Mouse (Mus musculus): ENCODE results near the gene Zfp566. TPM values are rescaled to one million over a fixed set of nuclear protein-coding genes. Genes with fewer than 3 reads are reported as not detected.
A peak's percentile ranks its signal among the peaks of the same experiment; 100 is the strongest.
"Not testable (repeated sequence)": the region's sequence is repeated elsewhere in the genome, so short reads cannot be mapped to it uniquely, and the experiment has no call there.

The Zfp566 gene
- 5.5 and 6.1 TPM in 2 replicates for polyA plus RNA-seq (2012; rRNA removed)

- Histone ChIP-seq H3K4me1 (ENCODE audit: control insufficient read depth, insufficient read depth, low read length) (peaks cover 5% of the 10 kb centered on the region; the same call in 1 of the 2 replicates), H3K27me3 (ENCODE audit: control insufficient read depth, insufficient read depth, low read length) (no peaks in the 10 kb centered on the region), H3K27ac (ENCODE audit: insufficient read depth, low read length) (peak within 1 kb of the TSS; percentile 64), H3K4me3 (replicated peaks; ENCODE audit: insufficient read depth, low read depth, low read length) (peak within 1 kb of the TSS; percentile 78)
- under 1% methylated on average over 40 of the region's 40 CpGs for WGBS
- peak; percentile 97 to 98 for DNase-seq
- TF ChIP-seq POLR2A (IDR thresholded peaks at IDR 0.05; ENCODE audit: borderline replicate concordance, insufficient read depth, low read length), result peak; percentile 68; the same call in 1 of the 2 replicates
- no peak for TF ChIP-seq CTCF (IDR thresholded peaks at IDR 0.05; ENCODE audit: borderline replicate concordance, insufficient read depth, low read depth, low read length)
These were observed at the start of gene Zfp566, which contains the start of gene Gm26920 for GRCm38 (mm10) chr7:30090092-30090969. TSS of gene Zfp566 (minus strand) at chr7:30090527. TSS of gene Gm26920 (minus strand) at chr7:30090410.

- no peak overlapping the region for H3K4me3 ChIP-seq (replicated peaks; ENCODE audit: insufficient read depth, low read depth, low read length)
- WGBS, result 63% methylated on average over 10 of the region's 10 CpGs
- peak; percentile 32 to 34 for DNase-seq
These were observed 46.5 kb upstream of the Zfp566 start for GRCm38 (mm10) chr7:30136826-30137225.

GRCm38 (mm10) chr7:30132396-30132795 lies 42.1 kb upstream of the Zfp566 start:
- H3K4me3 ChIP-seq (replicated peaks; ENCODE audit: insufficient read depth, low read depth, low read length), result no peak overlapping the region
- H3K27me3 ChIP-seq (ENCODE audit: control insufficient read depth, insufficient read depth, low read length), result no peaks in the 10 kb centered on the region
- no peaks in the 10 kb centered on the region for H3K4me1 ChIP-seq (ENCODE audit: control insufficient read depth, insufficient read depth, low read length)
- DNase-seq, result no peak
- TF ChIP-seq POLR2A (IDR thresholded peaks at IDR 0.05; ENCODE audit: borderline replicate concordance, insufficient read depth, low read length), result no peak
- no peak overlapping the region for H3K27ac ChIP-seq (ENCODE audit: insufficient read depth, low read length)
- 92% methylated on average over 4 of the region's 4 CpGs for WGBS

More at GRCm38 (mm10) chr7:30136826-30137225, 46.5 kb upstream of the Zfp566 start:
- no peaks in the 10 kb centered on the region for H3K27me3 ChIP-seq (ENCODE audit: control insufficient read depth, insufficient read depth, low read length)
- no peaks in the 10 kb centered on the region for H3K4me1 ChIP-seq (ENCODE audit: control insufficient read depth, insufficient read depth, low read length)
- TF ChIP-seq CTCF (IDR thresholded peaks at IDR 0.05; ENCODE audit: borderline replicate concordance, insufficient read depth, low read depth, low read length) (no peak), POLR2A (IDR thresholded peaks at IDR 0.05; ENCODE audit: borderline replicate concordance, insufficient read depth, low read length) (no peak)
- no peak overlapping the region for H3K27ac ChIP-seq (ENCODE audit: insufficient read depth, low read length)

- Histone ChIP-seq H3K4me1 (ENCODE audit: control insufficient read depth, insufficient read depth, low read length) (no peaks in the 10 kb centered on the region), H3K27ac (ENCODE audit: insufficient read depth, low read length) (no peak overlapping the region), H3K27me3 (ENCODE audit: control insufficient read depth, insufficient read depth, low read length) (no peaks in the 10 kb centered on the region), H3K4me3 (replicated peaks; ENCODE audit: insufficient read depth, low read depth, low read length) (no peak overlapping the region)
- WGBS, result 97% methylated on average over 8 of the region's 8 CpGs
- no peak for DNase-seq
- no peak for TF ChIP-seq POLR2A (IDR thresholded peaks at IDR 0.05; ENCODE audit: borderline replicate concordance, insufficient read depth, low read length)
- TF ChIP-seq CTCF (IDR thresholded peaks at IDR 0.05; ENCODE audit: borderline replicate concordance, insufficient read depth, low read depth, low read length), result no peak
These were observed 39.6 kb upstream of the Zfp566 start for GRCm38 (mm10) chr7:30129900-30130299.

DNA sequence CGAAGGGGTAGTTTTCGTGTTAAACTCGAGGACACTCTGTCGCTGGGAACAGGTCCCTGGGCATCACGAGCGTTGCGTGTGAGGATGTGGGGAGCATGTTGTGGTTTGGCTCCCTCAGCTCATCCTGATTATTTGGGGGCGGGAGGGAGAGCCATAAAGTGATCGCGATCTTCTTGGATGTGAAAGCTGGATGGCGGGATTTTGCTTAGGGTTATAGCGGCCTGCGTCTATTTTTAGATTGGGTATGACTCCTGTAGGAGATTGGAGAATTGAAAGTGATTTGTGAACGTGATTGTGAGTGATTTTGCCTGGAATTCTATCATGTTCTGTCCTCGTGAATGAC lies 31.8 kb upstream of the Zfp566 start:
- TF ChIP-seq POLR2A (IDR thresholded peaks at IDR 0.05; ENCODE audit: borderline replicate concordance, insufficient read depth, low read length) (no peak), CTCF (IDR thresholded peaks at IDR 0.05; ENCODE audit: borderline replicate concordance, insufficient read depth, low read depth, low read length) (no peak)
- Histone ChIP-seq H3K27ac (ENCODE audit: insufficient read depth, low read length) (peak overlapping the region; percentile 24; the same call in 1 of the 2 replicates), H3K27me3 (ENCODE audit: control insufficient read depth, insufficient read depth, low read length) (no peaks in the 10 kb centered on the region), H3K4me3 (replicated peaks; ENCODE audit: insufficient read depth, low read depth, low read length) (peak overlapping the region; percentile 87), H3K4me1 (ENCODE audit: control insufficient read depth, insufficient read depth, low read length) (no peaks in the 10 kb centered on the region)
- DNase-seq, result no peak
- under 1% methylated on average over 15 of the region's 15 CpGs for WGBS

GRCm38 (mm10) chr7:30121308-30122187 lies 31.2 kb upstream of the Zfp566 start, which contains the start of gene Zfp382:
TSS of gene Zfp382 (plus strand) at chr7:30121942.
- Histone ChIP-seq H3K27me3 (ENCODE audit: control insufficient read depth, insufficient read depth, low read length) (no peaks in the 10 kb centered on the region), H3K27ac (ENCODE audit: insufficient read depth, low read length) (peak within 1 kb of the TSS; percentile 60), H3K4me3 (replicated peaks; ENCODE audit: insufficient read depth, low read depth, low read length) (peak within 1 kb of the TSS; percentile 87), H3K4me1 (ENCODE audit: control insufficient read depth, insufficient read depth, low read length) (no peaks in the 10 kb centered on the region)
- whole genome bisulfite sequencing, result under 1% methylated on average over 61 of the region's 61 CpGs
- TF ChIP-seq CTCF (IDR thresholded peaks at IDR 0.05; ENCODE audit: borderline replicate concordance, insufficient read depth, low read depth, low read length) (no peak), POLR2A (IDR thresholded peaks at IDR 0.05; ENCODE audit: borderline replicate concordance, insufficient read depth, low read length) (peak; percentile 92)
- DNase-seq, result peak; percentile 92 to 94

DNA sequence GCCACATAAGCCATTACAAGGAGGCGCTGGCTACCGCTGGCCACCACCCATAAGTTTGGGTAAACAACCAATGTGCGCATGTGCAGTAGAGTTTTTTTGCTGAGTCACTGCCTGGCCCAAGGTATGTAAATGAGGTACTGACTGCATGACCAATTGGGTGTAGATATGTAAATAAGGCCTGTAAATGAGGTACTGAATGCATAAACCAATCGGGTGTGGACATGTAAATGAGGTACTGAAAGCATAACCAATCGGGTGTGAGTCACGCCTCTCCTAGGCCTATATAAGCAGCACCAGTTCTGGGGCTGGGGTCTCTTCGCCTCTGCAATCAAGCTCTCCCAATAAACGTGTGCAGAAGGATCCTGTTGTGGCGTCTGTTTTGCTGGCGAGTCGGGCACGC lies 27.6 kb upstream of the Zfp566 start:
- DNase-seq; H3K4me3 ChIP-seq (replicated peaks; ENCODE audit: insufficient read depth, low read depth, low read length); H3K27ac ChIP-seq (ENCODE audit: insufficient read depth, low read length); H3K27me3 ChIP-seq (ENCODE audit: control insufficient read depth, insufficient read depth, low read length); H3K4me1 ChIP-seq (ENCODE audit: control insufficient read depth, insufficient read depth, low read length): not testable (repeated sequence)
- 92% methylated on average over 12 of the region's 12 CpGs for WGBS

Measured in cerebellum, adult 2 months (tissue).